Mouse (Mus musculus) forebrain, embryonic 10.5 days (tissue): ENCODE measurements at regions not wholly inside any gene's neighbourhood (a gene's known extent, or its start where the extent isn't known, plus 50 kb on each side); places are given as distances from the start of the nearest gene placed in this dataset.
"Not testable (repeated sequence)": the region's sequence is repeated elsewhere in the genome, so short reads cannot be mapped to it uniquely, and the experiment has no call there.

ENCODE experiments used
- DNase-seq: peaks from one replicate; pipeline ENCODE4 v3.0.0-alpha.2; 2017; ENCODE audit warnings: low spot score; ENCODE audit errors: extremely low spot score
- H3K27ac ChIP-seq: fragments of 300-500 bp; sonication (generic); 2 replicates; pipeline ENCODE4 v1.5.1; 2016; ENCODE audit warnings: mild to moderate bottlenecking
- H3K27me3 ChIP-seq: fragments of 300-500 bp; sonication (generic); 2 replicates; pipeline ENCODE4 v1.6.1; 2016; ENCODE audit warnings: mild to moderate bottlenecking; ENCODE audit not compliant: poor library complexity, severe bottlenecking
- H3K36me3 ChIP-seq: fragments of 300-500 bp; sonication (generic); replicated peaks from 2 replicates; pipeline ENCODE4 v1.6.1; 2016; ENCODE audit warnings: mild to moderate bottlenecking, moderate library complexity
- H3K4me1 ChIP-seq: fragments of 300-500 bp; sonication (generic); 2 replicates; pipeline ENCODE4 v1.6.1; 2016
- H3K4me3 ChIP-seq: fragments of 300-500 bp; sonication (generic); 2 replicates; pipeline ENCODE4 v1.5.1; 2016; ENCODE audit warnings: mild to moderate bottlenecking, moderate library complexity
- H3K9me3 ChIP-seq: fragments of 300-500 bp; sonication (generic); 2 replicates; pipeline ENCODE4 v1.6.1; 2016; ENCODE audit warnings: mild to moderate bottlenecking, moderate library complexity
- WGBS: fragments of 180-500 bp; shearing (Covaris S2); methylation state at CpG from one replicate; pipeline ENCODE4 v1.1.7; 2016; 5-methylcytosine and 5-hydroxymethylcytosine counted together

DNA sequence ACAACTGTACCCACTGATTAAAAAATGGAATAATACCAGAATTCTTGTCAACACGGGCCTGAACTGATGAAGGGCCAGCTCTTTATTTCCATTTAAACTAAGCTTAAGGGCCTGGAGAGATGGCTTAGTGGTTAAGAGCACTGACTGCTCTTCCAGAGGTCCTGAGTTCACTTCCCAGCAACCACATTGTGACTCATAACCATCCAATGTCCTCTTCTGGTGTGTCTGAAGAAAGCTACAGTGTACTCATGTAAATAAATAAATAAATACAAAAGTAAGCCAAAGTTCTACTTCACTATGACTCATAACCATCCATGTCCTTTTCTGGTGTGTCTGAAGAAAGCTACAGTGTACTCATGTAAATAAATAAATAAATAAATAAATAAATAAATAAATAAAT, 60.7 kb upstream of the Nt5e start:
- H3K27me3 ChIP-seq, H3K4me1 ChIP-seq, H3K9me3 ChIP-seq, H3K27ac ChIP-seq, DNase-seq, H3K36me3 ChIP-seq, H3K4me3 ChIP-seq: not testable (repeated sequence)
- 90% methylated on average over 1 of the region's 1 CpGs for WGBS

DNA sequence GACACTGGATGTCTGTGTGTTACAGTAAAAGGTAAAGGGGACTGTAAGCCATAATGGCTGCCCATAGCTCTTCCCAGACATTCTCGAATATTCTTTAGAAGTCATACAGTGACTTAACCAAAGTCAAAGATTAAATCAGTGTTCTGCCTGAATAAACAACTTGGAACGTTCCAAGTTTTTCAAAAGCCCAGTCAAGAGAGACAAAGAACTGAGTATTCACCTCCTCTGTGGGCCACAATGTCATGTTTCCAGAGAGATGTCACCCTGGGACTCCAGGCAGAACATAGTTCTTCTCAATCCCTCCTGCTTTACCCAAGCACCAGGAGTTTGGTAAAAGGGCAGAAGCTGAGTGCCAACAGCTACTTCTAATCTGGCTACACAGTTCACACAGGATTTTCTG, 58.2 kb upstream of the Nt5e start:
- Histone ChIP-seq H3K27me3 (no peaks in the 10 kb centered on the region), H3K27ac (no peak overlapping the region), H3K9me3 (no peaks in the 10 kb centered on the region), H3K4me3 (no peak overlapping the region), H3K36me3 (no peaks in the 10 kb centered on the region), H3K4me1 (no peaks in the 10 kb centered on the region)
- WGBS, result 87% methylated on average over 2 of the region's 2 CpGs
- no peak for DNase-seq

DNA sequence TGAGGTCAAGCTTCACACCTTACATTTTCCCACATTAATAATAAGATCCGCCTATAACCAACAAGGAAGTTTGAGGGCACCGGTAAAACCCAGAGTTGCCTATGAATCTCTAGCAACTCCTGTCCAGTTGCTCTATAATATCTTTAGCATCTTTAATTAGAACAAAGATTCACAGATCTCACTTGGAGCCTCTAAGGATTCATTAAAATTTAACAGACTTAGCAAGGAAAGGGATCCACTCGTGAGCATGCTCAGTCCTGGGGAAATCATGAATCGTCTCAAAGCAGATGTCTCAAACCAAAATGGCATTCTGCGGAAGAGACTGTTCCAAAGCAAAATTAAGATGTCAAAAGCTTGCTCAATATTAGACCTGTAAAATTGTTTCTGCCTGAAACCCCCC, 57.8 kb upstream of the Nt5e start:
- Histone ChIP-seq H3K27ac (no peak overlapping the region), H3K4me1 (no peaks in the 10 kb centered on the region), H3K4me3 (no peak overlapping the region), H3K36me3 (no peaks in the 10 kb centered on the region), H3K9me3 (no peaks in the 10 kb centered on the region), H3K27me3 (no peaks in the 10 kb centered on the region)
- DNase-seq, result no peak
- 96% methylated on average over 5 of the region's 5 CpGs for WGBS

DNA sequence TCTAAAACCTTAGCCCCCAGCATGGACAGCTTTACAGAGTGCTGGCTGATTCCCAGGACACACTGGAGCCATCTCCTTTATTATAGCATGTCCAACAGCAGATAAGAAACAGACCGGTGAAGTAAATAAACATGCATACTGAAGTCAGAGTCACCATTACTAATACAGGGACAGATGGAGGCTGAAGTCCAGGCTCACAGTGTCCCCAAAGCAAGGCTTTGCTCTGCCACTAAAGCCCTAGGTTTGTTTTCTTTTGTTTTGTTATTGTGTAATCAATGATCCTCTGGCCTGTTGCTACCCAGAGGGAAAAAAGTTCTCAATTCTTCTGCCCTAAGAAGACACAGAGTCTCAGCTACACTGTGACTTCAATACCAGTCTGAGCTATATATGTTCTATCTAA, 56.2 kb upstream of the Nt5e start:
- Histone ChIP-seq H3K4me1 (no peaks in the 10 kb centered on the region), H3K27ac (no peak overlapping the region), H3K27me3 (no peaks in the 10 kb centered on the region), H3K9me3 (no peaks in the 10 kb centered on the region), H3K4me3 (no peak overlapping the region), H3K36me3 (no peaks in the 10 kb centered on the region)
- 97% methylated on average over 1 of the region's 1 CpGs for WGBS
- DNase-seq, result no peak

DNA sequence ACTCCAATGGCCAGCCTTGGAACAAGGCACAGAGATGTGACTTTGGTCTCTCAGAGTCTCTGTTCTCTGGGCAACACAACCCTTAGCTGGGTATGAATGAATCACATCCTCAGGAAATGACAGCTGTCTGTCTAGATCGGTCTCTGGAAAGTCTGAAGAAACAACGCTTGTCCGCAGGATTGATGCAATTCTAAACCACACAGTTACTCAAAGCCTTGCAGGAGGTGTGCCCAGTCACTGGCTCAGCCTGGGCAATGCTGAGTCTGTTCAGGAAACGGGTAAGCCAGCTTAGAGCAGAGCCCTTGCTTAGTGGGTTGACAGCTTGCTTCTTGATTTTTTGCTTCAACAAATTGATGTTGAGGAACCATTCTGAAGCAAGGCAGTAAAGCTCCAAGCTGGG, 53.7 kb upstream of the Nt5e start:
- WGBS, result 86% methylated on average over 4 of the region's 4 CpGs
- H3K27me3 ChIP-seq, result no peaks in the 10 kb centered on the region
- no peak overlapping the region for H3K4me3 ChIP-seq
- no peaks in the 10 kb centered on the region for H3K36me3 ChIP-seq
- H3K27ac ChIP-seq, result no peak overlapping the region
- H3K9me3 ChIP-seq, result no peaks in the 10 kb centered on the region
- no peak for DNase-seq
- no peaks in the 10 kb centered on the region for H3K4me1 ChIP-seq

DNA sequence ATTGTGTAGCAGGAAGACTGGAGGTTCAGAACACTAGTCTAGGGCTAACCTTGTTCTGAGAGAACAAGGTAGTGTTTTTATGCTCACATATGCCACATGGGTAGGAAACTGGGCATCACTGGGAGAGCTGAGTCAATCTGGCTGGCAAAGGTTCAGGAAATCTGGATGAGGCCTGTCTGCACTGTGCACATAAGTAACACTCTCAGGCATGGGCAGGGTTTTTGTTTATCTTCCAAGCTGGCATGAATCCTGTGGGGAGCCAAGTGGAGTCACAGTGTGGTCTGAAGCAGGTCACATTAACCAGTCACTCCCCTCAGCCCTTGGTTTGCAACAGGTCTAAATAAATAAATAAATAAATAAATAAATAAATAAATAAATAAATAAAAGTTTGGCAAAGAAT, 53.0 kb upstream of the Nt5e start:
- no peak for DNase-seq
- Histone ChIP-seq H3K27ac (no peak overlapping the region), H3K9me3 (no peaks in the 10 kb centered on the region), H3K4me1 (no peaks in the 10 kb centered on the region), H3K4me3 (no peak overlapping the region), H3K36me3 (no peaks in the 10 kb centered on the region), H3K27me3 (no peaks in the 10 kb centered on the region)

DNA sequence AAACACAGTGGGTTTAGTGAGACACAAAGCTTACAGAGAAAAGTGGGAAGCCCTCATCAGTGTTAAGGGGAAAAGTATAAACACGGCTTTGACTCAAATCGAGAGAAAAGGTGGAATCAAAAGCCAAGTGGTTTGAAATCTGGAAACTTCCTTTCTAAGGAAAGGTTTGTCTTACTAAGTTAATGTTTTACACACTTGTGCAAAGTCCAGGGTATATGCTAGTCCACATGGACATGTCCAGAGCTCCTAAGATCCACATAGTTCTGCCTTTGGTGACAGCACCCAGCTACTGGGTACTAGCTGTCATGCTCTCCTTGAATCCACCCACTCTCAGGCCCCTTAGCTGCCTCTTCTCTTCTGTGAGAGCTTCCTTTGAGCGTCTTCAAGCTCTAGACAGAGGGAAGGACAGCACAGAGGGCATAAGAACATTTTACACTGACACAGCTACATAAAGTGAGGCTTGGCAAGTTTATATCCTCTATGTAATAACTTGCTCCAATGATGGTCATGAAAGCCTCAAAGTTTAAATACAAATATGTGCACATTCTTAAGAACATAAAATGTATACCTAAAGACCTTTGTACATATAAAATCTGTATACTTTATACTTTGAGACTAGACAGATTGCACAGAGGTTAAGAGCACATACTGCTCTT, 52.2 kb upstream of the Nt5e start:
- Histone ChIP-seq H3K36me3 (no peaks in the 10 kb centered on the region), H3K27ac (no peak overlapping the region), H3K4me1 (no peaks in the 10 kb centered on the region), H3K9me3 (no peaks in the 10 kb centered on the region), H3K27me3 (no peaks in the 10 kb centered on the region), H3K4me3 (no peak overlapping the region)
- DNase-seq, result no peak
- WGBS, result 85% methylated on average over 3 of the region's 3 CpGs

DNA sequence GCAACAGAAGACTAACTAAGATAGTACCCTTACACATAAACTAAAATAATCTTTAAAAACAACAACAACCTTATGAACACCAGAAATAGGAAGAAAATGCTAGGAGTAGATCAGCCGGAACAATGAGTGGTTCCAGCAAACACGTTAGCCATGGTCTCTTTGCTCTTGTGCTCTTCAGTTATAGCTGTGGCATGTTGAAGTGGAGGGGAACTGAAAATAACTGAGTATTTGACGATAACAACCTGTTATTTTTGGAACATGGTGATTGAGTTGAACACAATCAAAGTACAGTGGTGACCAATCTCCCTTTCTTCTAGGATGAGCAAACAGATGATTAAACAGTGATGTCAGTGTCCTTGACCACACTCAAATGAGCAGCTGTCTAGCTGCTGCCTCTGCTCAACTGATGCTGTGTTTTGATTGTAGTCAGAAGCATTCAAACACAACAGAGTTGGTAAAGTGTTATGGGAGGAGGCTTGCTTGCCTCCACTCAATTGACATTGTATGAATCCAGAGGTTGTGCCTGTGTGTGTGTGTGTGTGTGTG, 50.9 kb upstream of the Nt5e start:
- Histone ChIP-seq H3K4me3 (no peak overlapping the region), H3K36me3 (no peaks in the 10 kb centered on the region), H3K27ac (no peak overlapping the region), H3K4me1 (no peaks in the 10 kb centered on the region), H3K9me3 (no peaks in the 10 kb centered on the region), H3K27me3 (no peaks in the 10 kb centered on the region)
- DNase-seq, result no peak
- WGBS, result 90% methylated on average over 3 of the region's 3 CpGs

DNA sequence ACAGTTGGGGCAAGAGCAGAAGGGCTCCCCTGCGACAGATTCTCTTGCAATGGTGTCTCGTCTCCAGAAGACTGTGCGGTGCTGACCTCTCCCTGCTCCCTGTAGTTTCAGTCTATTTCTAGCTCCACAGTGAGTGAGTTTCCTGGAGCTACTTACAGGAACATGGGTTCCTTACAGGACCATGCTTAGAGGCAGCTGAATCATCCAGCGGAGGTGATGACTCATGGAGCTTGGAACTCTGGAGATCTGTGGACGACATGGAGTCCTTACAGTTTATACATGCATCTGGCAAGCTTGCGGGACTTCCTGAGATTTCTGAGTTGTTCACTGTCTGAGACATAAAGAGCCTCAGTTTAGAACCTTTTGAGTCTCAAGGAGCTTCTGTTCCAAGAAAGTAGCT, 50.0 kb upstream of the Nt5e start:
- Histone ChIP-seq H3K9me3 (no peaks in the 10 kb centered on the region), H3K4me1 (no peaks in the 10 kb centered on the region), H3K4me3 (no peak overlapping the region), H3K27ac (no peak overlapping the region), H3K27me3 (no peaks in the 10 kb centered on the region), H3K36me3 (no peaks in the 10 kb centered on the region)
- 90% methylated on average over 6 of the region's 6 CpGs for WGBS
- no peak for DNase-seq
